Mouse (Mus musculus): ENCODE measurements around the gene Ewsr1.

GRCm38 (mm10) chr11:5109441-5109840 lies 10.4 kb upstream of the Ewsr1 start:
- no peak for TF ChIP-seq CTCF (IDR thresholded peaks at IDR 0.05; ENCODE audit: low read depth, low read length)
- TF ChIP-seq POLR2A (IDR thresholded peaks at IDR 0.05; ENCODE audit: extremely low read depth, insufficient read depth, low read length): no peak
